Mouse (Mus musculus) lung, embryonic 16.5 days (tissue): ENCODE measurements around the gene Antxr1. TPM values are rescaled to one million over a fixed set of nuclear protein-coding genes. Genes with fewer than 3 reads are reported as not detected.

Experiments used
- ATAC-seq: fragments of 200-750 bp; cut with Nextera tagmentation; 2 replicates; pipeline ENCODE4 v1.8.0; 2017; ENCODE audit warnings: low read depth, mild to moderate bottlenecking, moderate library complexity
- H3K27ac ChIP-seq: fragments of 300-500 bp; sonication (generic); 2 replicates; pipeline ENCODE4 v1.5.1; 2014; ENCODE audit warnings: mild to moderate bottlenecking, control low read depth, low read length
- H3K27me3 ChIP-seq: fragments of 300-500 bp; sonication (generic); 2 replicates; pipeline ENCODE4 v1.6.1; 2014; ENCODE audit warnings: low read depth, low read length, mixed read lengths; ENCODE audit not compliant: control insufficient read depth, insufficient read depth
- H3K36me3 ChIP-seq: fragments of 300-500 bp; sonication (generic); 2 replicates; pipeline ENCODE4 v1.6.1; 2014; ENCODE audit warnings: low read length; ENCODE audit not compliant: control insufficient read depth, insufficient read depth
- H3K4me1 ChIP-seq: fragments of 300-500 bp; sonication (generic); replicated peaks from 2 replicates; pipeline ENCODE4 v1.6.1; 2014; ENCODE audit warnings: low read length, mixed read lengths; ENCODE audit not compliant: control insufficient read depth, insufficient read depth
- H3K4me2 ChIP-seq: fragments of 300-500 bp; sonication (generic); 2 replicates; pipeline ENCODE4 v1.6.1; 2014; ENCODE audit warnings: low read depth, low read length, control low read depth
- H3K4me3 ChIP-seq: fragments of 300-500 bp; sonication (generic); 2 replicates; pipeline ENCODE4 v1.5.1; 2014; ENCODE audit warnings: mild to moderate bottlenecking, low read length, control low read depth
- H3K9ac ChIP-seq: fragments of 300-500 bp; sonication (generic); 2 replicates; pipeline ENCODE4 v1.6.1; 2014; ENCODE audit warnings: low read length, control low read depth
- H3K9me3 ChIP-seq: fragments of 300-500 bp; sonication (generic); 2 replicates; pipeline ENCODE4 v1.6.1; 2016; ENCODE audit warnings: low read length; ENCODE audit not compliant: control insufficient read depth
- WGBS: fragments of 180-500 bp; shearing (Covaris S2); extraction: QIAGEN DNeasy Blood & Tissue Kit; methylation state at CpG from one replicate; pipeline ENCODE4 v1.1.7; 2014; 5-methylcytosine and 5-hydroxymethylcytosine counted together
- polyA plus RNA-seq: library from polyadenylated mRNA; unstranded; fragments of >200 nt; fragmentation: Nextera tagmentation; extraction: Ambion mirVana; gene quantifications from 2 replicates; pipeline ENCODE4 v1.2.1, GENCODE M21; 2015

Gene Antxr1
- polyA plus RNA-seq, 1 experiment from 2014 or later = 11.4 TPM

DNA sequence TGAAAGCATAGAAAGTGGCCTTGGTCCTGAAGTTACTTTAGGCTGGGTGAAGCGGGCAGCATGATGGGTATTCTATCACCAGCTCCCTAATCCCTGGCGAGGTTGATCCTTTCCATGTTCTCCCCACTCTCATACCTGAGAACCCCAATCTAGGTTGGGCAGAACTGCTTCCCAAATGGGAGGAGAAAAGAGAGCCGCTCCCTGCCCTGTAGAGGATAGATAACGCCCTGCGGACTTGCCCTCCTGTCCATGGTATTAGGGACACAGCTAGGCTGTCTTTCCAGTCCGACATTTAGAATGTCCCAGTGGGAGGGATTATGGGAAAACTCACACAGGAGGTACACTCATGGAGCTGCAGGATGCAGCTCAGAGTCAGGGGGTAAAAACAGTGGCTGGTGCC lies 165.3 kb downstream of the Antxr1 start:
- no peaks in the 10 kb centered on the region for H3K9me3 ChIP-seq
- no peaks in the 10 kb centered on the region for H3K4me1 ChIP-seq
- H3K9ac ChIP-seq = no peak overlapping the region
- no peak for ATAC-seq
- no peak overlapping the region for H3K4me3 ChIP-seq
- H3K36me3 ChIP-seq = peaks cover 3% of the 10 kb centered on the region; the same call in 1 of the 2 replicates
- 89% methylated on average over 6 of the region's 6 CpGs for WGBS
- no peak overlapping the region for H3K4me2 ChIP-seq
- no peaks in the 10 kb centered on the region for H3K27me3 ChIP-seq
- no peak overlapping the region for H3K27ac ChIP-seq

- H3K9me3 ChIP-seq = no peaks in the 10 kb centered on the region
- H3K9ac ChIP-seq = no peak overlapping the region
- H3K4me2 ChIP-seq = no peak overlapping the region
- H3K4me1 ChIP-seq = no peaks in the 10 kb centered on the region
- H3K27me3 ChIP-seq = no peaks in the 10 kb centered on the region
- H3K4me3 ChIP-seq = no peak overlapping the region
- WGBS = 81% methylated on average over 9 of the region's 9 CpGs
- no peak overlapping the region for H3K27ac ChIP-seq
- H3K36me3 ChIP-seq = peaks cover 3% of the 10 kb centered on the region; the same call in 1 of the 2 replicates
- no peak for ATAC-seq
Observed at GRCm38 (mm10) chr6:87168021-87168420, 167.6 kb downstream of the Antxr1 start.

DNA sequence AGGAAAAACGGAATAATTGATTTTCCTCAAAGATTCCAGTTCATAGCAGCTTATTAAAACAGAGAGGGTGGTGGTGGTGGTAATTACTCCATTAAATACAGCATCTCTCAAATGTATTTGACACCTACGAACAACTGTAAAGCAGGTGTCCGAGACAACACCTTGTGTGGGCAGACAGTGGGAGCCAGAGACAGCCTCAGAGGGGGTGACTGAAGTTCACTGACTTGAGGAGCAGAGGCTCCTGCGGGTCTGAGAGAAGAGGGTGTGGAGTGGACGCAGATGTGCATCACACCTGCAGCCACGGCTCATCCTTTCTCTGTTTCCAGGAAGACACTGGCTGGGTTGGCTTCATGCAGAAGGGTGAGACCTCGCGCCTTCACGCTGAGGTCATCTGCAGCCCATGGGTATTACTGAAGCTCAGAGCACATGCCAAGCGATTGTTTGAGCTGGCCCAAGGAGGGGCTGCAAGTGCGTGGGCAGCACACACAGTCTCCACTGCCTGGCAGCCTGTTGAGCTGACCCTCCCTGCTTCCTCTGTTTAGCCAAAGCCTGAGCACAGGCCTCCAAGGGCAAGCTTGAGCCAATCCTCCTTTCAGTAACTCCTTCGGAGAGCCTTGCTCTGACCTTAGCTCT lies 168.8 kb downstream of the Antxr1 start:
- H3K4me2 ChIP-seq = no peak overlapping the region
- no peak overlapping the region for H3K27ac ChIP-seq
- H3K27me3 ChIP-seq = no peaks in the 10 kb centered on the region
- H3K4me3 ChIP-seq = no peak overlapping the region
- 71% methylated on average over 12 of the region's 12 CpGs for WGBS
- no peak for ATAC-seq
- H3K9ac ChIP-seq = no peak overlapping the region
- no peaks in the 10 kb centered on the region for H3K4me1 ChIP-seq
- no peaks in the 10 kb centered on the region for H3K36me3 ChIP-seq
- H3K9me3 ChIP-seq = no peaks in the 10 kb centered on the region

DNA sequence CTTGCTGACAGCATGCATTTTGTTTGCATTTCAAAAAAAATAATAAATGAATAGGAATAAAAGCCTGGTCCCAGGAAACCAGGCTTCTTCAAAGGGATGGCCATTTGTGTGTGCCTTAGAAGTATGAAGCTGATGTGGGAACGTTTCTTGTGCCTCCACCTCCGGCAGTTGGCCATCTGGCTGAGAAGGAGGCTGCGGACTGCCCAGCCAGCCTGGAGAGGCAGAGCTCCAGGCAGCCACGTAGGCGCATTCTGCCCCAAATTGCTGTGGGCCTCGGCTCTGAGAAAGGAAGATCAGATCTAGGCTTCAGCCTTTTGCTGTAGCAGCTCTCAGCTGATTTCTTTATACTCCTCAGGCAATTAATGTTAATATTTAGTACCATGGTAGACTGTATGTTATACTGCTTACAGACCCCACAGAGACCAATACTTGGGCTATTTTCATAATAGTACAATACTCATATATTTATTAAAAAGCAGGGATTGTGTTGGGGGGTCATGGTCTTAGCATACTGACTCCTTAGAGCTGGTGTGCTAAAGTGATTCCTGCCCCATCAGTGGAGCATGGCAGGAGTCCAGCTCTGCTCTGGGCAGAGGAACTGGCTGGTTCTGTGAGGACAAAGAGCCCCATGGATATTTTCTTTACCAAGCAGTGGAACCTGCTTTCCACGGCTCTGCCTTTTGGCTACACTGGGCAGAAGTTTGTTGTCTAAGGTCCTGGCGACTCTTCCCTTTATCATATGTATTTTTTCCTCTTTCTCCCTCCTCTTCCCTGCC lies 169.9 kb downstream of the Antxr1 start:
- Histone ChIP-seq H3K36me3 (no peaks in the 10 kb centered on the region), H3K9ac (no peak overlapping the region), H3K27me3 (no peaks in the 10 kb centered on the region), H3K4me3 (no peak overlapping the region), H3K27ac (no peak overlapping the region), H3K9me3 (no peaks in the 10 kb centered on the region), H3K4me1 (no peaks in the 10 kb centered on the region), H3K4me2 (no peak overlapping the region)
- no peak for ATAC-seq
- 63% methylated on average over 8 of the region's 8 CpGs for WGBS

GRCm38 (mm10) chr6:87161391-87162263 lies 174.0 kb downstream of the Antxr1 start:
- Histone ChIP-seq H3K27ac (no peak overlapping the region), H3K9me3 (no peaks in the 10 kb centered on the region), H3K9ac (no peak overlapping the region), H3K36me3 (0 out of 2 replicates have a peak, but pooled peaks cover 4% of the 10 kb centered on the region), H3K4me3 (no peak overlapping the region), H3K4me2 (no peak overlapping the region), H3K4me1 (no peaks in the 10 kb centered on the region), H3K27me3 (no peaks in the 10 kb centered on the region)
- peak; percentile 63 for ATAC-seq
- 43% methylated on average over 12 of the region's 12 CpGs for WGBS

- Histone ChIP-seq H3K4me3 (no peak overlapping the region), H3K36me3 (0 out of 2 replicates have a peak, but pooled peaks cover 8% of the 10 kb centered on the region), H3K9ac (no peak overlapping the region), H3K27ac (no peak overlapping the region), H3K4me2 (no peak overlapping the region), H3K4me1 (no peaks in the 10 kb centered on the region), H3K27me3 (no peaks in the 10 kb centered on the region), H3K9me3 (no peaks in the 10 kb centered on the region)
- 90% methylated on average over 5 of the region's 5 CpGs for WGBS
- ATAC-seq = no peak
Observed at GRCm38 (mm10) chr6:87160196-87160595, 175.4 kb downstream of the Antxr1 start.

- no peak overlapping the region for H3K4me3 ChIP-seq
- WGBS = 84% methylated on average over 7 of the region's 7 CpGs
- peaks cover 3% of the 10 kb centered on the region; the same call in 1 of the 2 replicates for H3K4me1 ChIP-seq
Observed at GRCm38 (mm10) chr6:87158062-87158623, 177.5 kb downstream of the Antxr1 start.

DNA sequence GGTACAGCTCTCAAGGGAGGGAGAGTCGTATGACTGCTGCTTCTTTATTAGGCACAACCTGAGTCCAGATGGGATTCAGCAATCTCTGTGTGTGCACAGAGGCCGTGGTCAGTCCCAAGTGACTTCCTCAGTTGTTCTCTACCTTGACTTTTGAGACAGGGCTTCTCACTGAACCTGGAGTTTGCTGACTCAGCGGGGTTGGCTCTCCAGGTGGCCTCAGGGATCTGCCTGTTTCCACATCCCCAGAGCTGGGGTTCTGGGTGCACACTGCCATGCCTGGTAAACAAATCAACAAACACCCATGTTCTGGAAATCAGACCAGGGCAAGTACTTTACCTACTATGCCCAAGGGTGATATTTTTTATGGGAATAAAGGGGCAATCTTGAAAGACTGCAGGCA lies 181.8 kb downstream of the Antxr1 start:
- no peaks in the 10 kb centered on the region for H3K9me3 ChIP-seq
- no peak for ATAC-seq
- H3K27me3 ChIP-seq = no peaks in the 10 kb centered on the region
- H3K4me3 ChIP-seq = no peak overlapping the region
- no peak overlapping the region for H3K27ac ChIP-seq
- peaks cover 9% of the 10 kb centered on the region; the same call in 1 of the 2 replicates for H3K4me1 ChIP-seq
- 0 out of 2 replicates have a peak, but pooled peaks cover 8% of the 10 kb centered on the region for H3K36me3 ChIP-seq
- WGBS = 86% methylated on average over 3 of the region's 3 CpGs
- H3K4me2 ChIP-seq = no peak overlapping the region
- H3K9ac ChIP-seq = no peak overlapping the region

More at GRCm38 (mm10) chr6:87158062-87158623, 177.5 kb downstream of the Antxr1 start:
- Histone ChIP-seq H3K4me2 (no peak overlapping the region), H3K27me3 (no peaks in the 10 kb centered on the region), H3K36me3 (0 out of 2 replicates have a peak, but pooled peaks cover 8% of the 10 kb centered on the region), H3K9me3 (no peaks in the 10 kb centered on the region), H3K9ac (no peak overlapping the region), H3K27ac (no peak overlapping the region)
- ATAC-seq = no peak
